Mouse (Mus musculus) bone marrow macrophage, adult 2 months (primary cell): ENCODE measurements at regions not wholly inside any gene's neighbourhood (a gene's known extent, or its start where the extent isn't known, plus 50 kb on each side); places are given as distances from the start of the nearest gene placed in this dataset.

Experiments
- CTCF ChIP-seq: IDR thresholded peaks from 2 replicates; pipeline ENCODE4 v1.5.1; 2012; ENCODE audit warnings: low read depth, mild to moderate bottlenecking, low read length, moderate library complexity
- POLR2A ChIP-seq: IDR thresholded peaks from 2 replicates; pipeline ENCODE4 v1.6.1; 2012; ENCODE audit warnings: mild to moderate bottlenecking, low read depth, low read length, borderline replicate concordance

DNA sequence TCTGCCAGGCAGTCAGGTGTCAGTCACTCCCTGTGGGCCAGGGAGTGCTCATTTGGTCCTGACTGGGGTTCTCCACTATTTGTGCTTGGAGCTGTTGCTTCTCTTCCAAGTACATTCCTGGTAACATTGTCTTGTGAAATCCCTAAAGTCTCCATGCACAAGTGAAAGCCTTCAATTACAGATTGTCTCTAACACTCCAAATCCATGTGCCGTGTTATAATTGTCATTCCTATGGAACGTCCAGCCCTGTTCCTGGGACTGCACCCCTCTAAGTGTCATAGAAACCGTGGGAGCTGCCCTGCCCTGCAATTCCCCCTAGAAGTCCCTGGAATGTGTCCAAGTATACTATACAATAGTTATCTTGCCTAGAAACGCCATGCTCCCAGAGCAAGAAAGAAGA, 181.1 kb downstream of the Rnd3 start:
- TF ChIP-seq CTCF (no peak), POLR2A (no peak)
